Mouse (Mus musculus) brain, embryonic 14.5 days (tissue): Measurements from ENCODE around the gene Crtap.

Source experiments
- CTCF ChIP-seq: fragments of 200-500 bp; IDR thresholded peaks from 2 replicates; pipeline ENCODE4 v1.5.1; 2012; ENCODE audit warnings: inconsistent platforms, mild to moderate bottlenecking, moderate library complexity, borderline replicate concordance; ENCODE audit not compliant: insufficient read depth, insufficient read length; ENCODE audit errors: extremely low read depth
- POLR2A ChIP-seq: fragments of 200-500 bp; IDR thresholded peaks from 2 replicates; pipeline ENCODE4 v1.6.1; 2012; ENCODE audit warnings: mild to moderate bottlenecking, inconsistent platforms, borderline replicate concordance; ENCODE audit not compliant: poor library complexity, insufficient read depth, insufficient read length, severe bottlenecking; ENCODE audit errors: extremely low read depth

DNA sequence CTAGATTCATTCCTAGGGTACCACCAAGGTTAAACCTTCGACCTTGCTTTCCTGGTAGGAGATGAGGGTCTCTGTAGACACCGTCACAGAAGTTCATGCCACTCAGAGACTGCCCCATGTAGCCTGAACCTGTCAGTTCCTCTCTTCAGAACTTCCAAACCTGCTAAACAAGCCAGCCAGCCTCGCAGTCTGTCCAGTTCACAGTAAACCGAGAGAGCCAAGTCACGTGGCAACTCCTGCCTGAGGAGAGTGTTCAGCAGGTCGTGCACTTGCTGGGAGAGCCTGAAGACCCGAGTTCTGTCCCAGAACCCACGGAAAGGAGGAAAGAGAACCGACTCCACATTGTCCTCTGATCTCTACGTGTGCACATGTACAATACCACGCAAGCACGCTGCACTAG lies 23.4 kb upstream of the Crtap start:
- no peak for TF ChIP-seq CTCF
- TF ChIP-seq POLR2A = no peak
